Mouse (Mus musculus) hindbrain, embryonic 15.5 days (tissue): Measurements from ENCODE around the gene Tmem53. TPM values are rescaled to one million over a fixed set of nuclear protein-coding genes. Genes with fewer than 3 reads are reported as not detected.

Source experiments
- ATAC-seq: fragments of 200-750 bp; cut with Nextera tagmentation; 2 replicates; pipeline ENCODE4 v1.8.0; 2017; ENCODE audit warnings: low read depth, moderate number of reproducible peaks, moderate TSS enrichment; ENCODE audit not compliant: low FRiP score
- H3K27ac ChIP-seq: fragments of 300-500 bp; sonication (generic); replicated peaks from 2 replicates; pipeline ENCODE4 v1.5.1; 2015; ENCODE audit warnings: mild to moderate bottlenecking, inconsistent platforms
- H3K27me3 ChIP-seq: fragments of 300-500 bp; sonication (generic); 2 replicates; pipeline ENCODE4 v1.6.1; 2015; ENCODE audit warnings: control low read depth, inconsistent platforms
- H3K36me3 ChIP-seq: fragments of 300-500 bp; sonication (generic); 2 replicates; pipeline ENCODE4 v1.6.1; 2015; ENCODE audit warnings: control low read depth, inconsistent platforms
- H3K4me1 ChIP-seq: fragments of 300-500 bp; sonication (generic); replicated peaks from 2 replicates; pipeline ENCODE4 v1.6.1; 2015; ENCODE audit warnings: control low read depth, inconsistent platforms
- H3K4me2 ChIP-seq: fragments of 300-500 bp; sonication (generic); 2 replicates; pipeline ENCODE4 v1.6.1; 2015; ENCODE audit warnings: moderate library complexity, mild to moderate bottlenecking, inconsistent platforms
- H3K4me3 ChIP-seq: fragments of 300-500 bp; sonication (generic); 2 replicates; pipeline ENCODE4 v1.5.1; 2015; ENCODE audit warnings: mild to moderate bottlenecking, inconsistent platforms
- H3K9ac ChIP-seq: fragments of 300-500 bp; sonication (generic); 2 replicates; pipeline ENCODE4 v1.6.1; 2015; ENCODE audit warnings: inconsistent platforms
- H3K9me3 ChIP-seq: fragments of 300-500 bp; sonication (generic); 2 replicates; pipeline ENCODE4 v1.6.1; 2016; ENCODE audit warnings: control low read depth, inconsistent platforms
- WGBS: fragments of 180-500 bp; shearing (Covaris S2); methylation state at CpG from one replicate; pipeline ENCODE4 v1.1.7; 2015; 5-methylcytosine and 5-hydroxymethylcytosine counted together
- polyA plus RNA-seq: library from polyadenylated mRNA; unstranded; fragments of >200 nt; fragmentation: Nextera tagmentation; extraction: Ambion mirVana; gene quantifications from 2 replicates; pipeline ENCODE4 v1.2.1, GENCODE M21; 2015

Tmem53 gene
- polyA plus RNA-seq, result 9.1 and 9.6 TPM in 2 replicates

DNA sequence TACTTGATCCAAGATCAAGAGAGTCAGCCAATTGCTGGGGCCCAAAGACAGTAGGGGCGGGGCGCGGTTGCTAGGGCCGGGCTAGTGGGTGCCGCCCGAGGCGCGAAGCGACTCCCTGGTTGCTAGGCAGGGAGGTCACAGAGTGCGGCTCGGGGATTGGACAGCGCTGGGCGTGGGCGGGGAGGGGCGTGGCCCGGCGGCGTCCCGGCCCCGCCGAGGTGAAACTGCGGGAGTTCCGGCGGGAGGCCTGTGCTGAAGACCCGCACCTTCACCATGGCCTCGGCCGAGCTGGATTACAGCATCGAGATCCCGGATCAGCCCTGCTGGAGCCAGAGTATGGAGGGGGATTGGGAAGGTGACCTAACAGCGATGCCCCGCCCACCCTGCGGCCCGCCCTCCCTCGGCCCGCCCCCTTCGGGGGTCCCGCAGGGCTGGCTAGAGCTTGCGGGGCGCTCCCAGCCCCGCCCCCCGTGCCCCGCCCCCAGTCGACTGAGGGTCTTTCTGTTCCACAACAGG, at the start of gene Tmem53, which contains the start of gene Armh1:
Gene Tmem53, plus strand, starts transcription at position 151 of the 516 bp plus-strand sequence.
Gene Armh1, minus strand, starts transcription at position 325 of the 516 bp plus-strand sequence.
- Histone ChIP-seq H3K9ac (peak within 1 kb of the TSS; percentile 62), H3K27ac (peak within 1 kb of the TSS; percentile 83), H3K36me3 (no peaks in the 10 kb centered on the region), H3K4me1 (peaks cover 16% of the 10 kb centered on the region), H3K4me2 (peak within 1 kb of the TSS; percentile 73), H3K27me3 (no peaks in the 10 kb centered on the region), H3K9me3 (no peaks in the 10 kb centered on the region), H3K4me3 (peak within 1 kb of the TSS; percentile 65)
- WGBS, result 0% methylated on average over 43 of the region's 43 CpGs
- ATAC-seq, result peak; percentile 96

DNA sequence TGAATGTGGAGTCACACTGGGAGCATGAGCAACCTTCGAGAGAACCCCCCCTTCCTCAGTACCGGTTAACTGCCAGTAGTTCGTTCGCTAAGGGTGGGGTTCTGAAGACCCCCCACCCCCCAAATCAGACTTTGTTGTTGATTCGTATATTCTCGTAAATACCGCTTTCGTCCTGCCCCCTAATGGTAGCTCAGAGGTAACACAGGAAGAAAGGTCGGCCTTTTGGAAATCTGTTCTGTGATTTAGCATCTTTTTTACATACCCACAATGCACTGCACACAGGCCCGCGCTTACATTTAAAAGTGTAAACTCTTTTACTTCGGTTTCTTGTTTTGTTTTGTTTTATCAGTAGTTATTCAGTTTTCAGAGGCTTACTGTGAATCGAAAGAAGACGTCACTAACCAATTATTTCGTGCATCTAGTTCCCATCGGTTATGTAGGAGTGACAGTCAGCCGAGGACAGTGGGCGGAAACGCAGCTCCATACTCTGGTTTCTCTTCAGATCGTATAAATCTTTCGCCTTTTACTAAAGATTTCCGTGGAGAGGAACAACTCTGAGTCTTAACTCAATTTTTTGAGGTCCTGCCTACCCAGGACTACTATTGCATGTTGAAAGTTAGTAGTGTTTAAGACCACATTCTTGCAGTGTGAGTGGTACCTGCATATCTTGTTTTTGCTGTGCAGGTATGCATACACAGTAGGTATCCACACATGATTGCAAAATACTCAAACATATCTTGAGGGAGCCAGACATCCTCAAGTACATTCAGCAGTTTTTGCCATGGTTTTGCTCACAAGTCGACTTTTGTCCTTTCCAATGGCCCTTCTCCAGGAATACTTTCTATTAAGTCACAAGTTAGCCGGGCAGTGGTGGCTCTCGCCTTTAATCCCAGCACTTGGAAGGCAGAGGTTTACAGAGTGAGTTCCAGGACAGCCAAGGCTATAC, 49.4 kb upstream of the Tmem53 start:
- H3K9ac ChIP-seq, result peak overlapping the region; percentile 38
- H3K27ac ChIP-seq, result peak overlapping the region; percentile 53
- peak overlapping the region; percentile 59 for H3K4me2 ChIP-seq
- 2% methylated on average over 25 of the region's 25 CpGs for WGBS
- peak; percentile 65 for ATAC-seq
- H3K4me3 ChIP-seq, result peak overlapping the region; percentile 31
- peaks cover 6% of the 10 kb centered on the region for H3K4me1 ChIP-seq
- no peaks in the 10 kb centered on the region for H3K9me3 ChIP-seq
- no peaks in the 10 kb centered on the region for H3K36me3 ChIP-seq
- H3K27me3 ChIP-seq, result no peaks in the 10 kb centered on the region

DNA sequence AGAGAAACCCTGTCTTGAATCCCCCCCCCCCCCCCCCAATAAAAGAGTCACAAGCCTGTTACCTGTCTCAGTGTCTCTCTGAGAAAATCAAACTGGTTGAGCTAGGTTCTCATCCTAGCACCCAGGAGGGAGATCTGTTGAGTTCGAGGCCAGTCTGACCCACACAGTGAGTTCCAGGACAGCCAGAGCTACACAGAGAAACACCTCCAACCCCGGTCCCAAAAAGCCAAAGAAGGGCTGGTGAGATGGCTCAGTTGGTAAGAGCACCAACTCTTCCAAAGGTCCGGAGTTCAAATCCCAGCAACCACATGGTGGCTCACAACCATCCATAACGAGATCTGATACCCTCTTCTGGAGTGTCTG, 48.8 kb upstream of the Tmem53 start:
- Histone ChIP-seq H3K9ac (no peak overlapping the region), H3K36me3 (no peaks in the 10 kb centered on the region), H3K4me3 (no peak overlapping the region), H3K27ac (no peak overlapping the region), H3K4me2 (peak overlapping the region; percentile 59; the same call in 1 of the 2 replicates), H3K9me3 (no peaks in the 10 kb centered on the region), H3K4me1 (peaks cover 6% of the 10 kb centered on the region), H3K27me3 (no peaks in the 10 kb centered on the region)
- WGBS, result 72% methylated on average over 4 of the region's 4 CpGs
- no peak for ATAC-seq

DNA sequence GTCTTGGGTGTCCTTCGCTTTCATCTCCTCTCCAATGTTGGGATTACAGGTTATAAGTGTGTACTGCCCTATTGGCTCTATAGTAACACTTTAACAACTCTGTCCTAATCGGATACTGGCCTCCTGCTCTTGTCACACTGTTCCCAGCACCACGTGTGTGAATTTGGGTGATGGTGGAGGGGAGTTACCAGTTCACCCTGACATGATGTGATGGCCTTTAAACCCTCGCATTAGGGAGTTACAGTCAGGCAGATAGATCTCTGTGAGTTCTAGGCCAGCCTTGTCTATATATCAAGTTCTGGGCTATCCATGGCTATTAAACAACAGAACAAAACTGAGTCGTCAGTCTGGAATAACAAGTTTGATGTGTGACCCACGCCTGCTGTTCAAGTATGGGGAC, 42.2 kb upstream of the Tmem53 start:
- H3K27ac ChIP-seq, result no peak overlapping the region
- no peak overlapping the region for H3K9ac ChIP-seq
- H3K4me3 ChIP-seq, result no peak overlapping the region
- ATAC-seq, result no peak
- no peaks in the 10 kb centered on the region for H3K9me3 ChIP-seq
- H3K4me2 ChIP-seq, result no peak overlapping the region
- H3K36me3 ChIP-seq, result no peaks in the 10 kb centered on the region
- WGBS, result 82% methylated on average over 6 of the region's 6 CpGs
- H3K27me3 ChIP-seq, result no peaks in the 10 kb centered on the region
- H3K4me1 ChIP-seq, result no peaks in the 10 kb centered on the region

GRCm38 (mm10) chr4:117210147-117211074, 41.3 kb upstream of the Tmem53 start:
- Histone ChIP-seq H3K36me3 (no peaks in the 10 kb centered on the region), H3K27ac (no peak overlapping the region), H3K27me3 (no peaks in the 10 kb centered on the region), H3K9me3 (no peaks in the 10 kb centered on the region), H3K4me3 (no peak overlapping the region), H3K9ac (no peak overlapping the region), H3K4me2 (peak overlapping the region; percentile 32), H3K4me1 (no peaks in the 10 kb centered on the region)
- ATAC-seq, result no peak
- WGBS, result 2% methylated on average over 20 of the region's 20 CpGs

- 85% methylated on average over 6 of the region's 6 CpGs for WGBS
- ATAC-seq, result no peak
Observed at GRCm38 (mm10) chr4:117214250-117214649, 37.5 kb upstream of the Tmem53 start.

GRCm38 (mm10) chr4:117217029-117217428, 34.7 kb upstream of the Tmem53 start:
- Histone ChIP-seq H3K9me3 (no peaks in the 10 kb centered on the region), H3K4me1 (no peaks in the 10 kb centered on the region), H3K27ac (no peak overlapping the region), H3K27me3 (no peaks in the 10 kb centered on the region), H3K36me3 (no peaks in the 10 kb centered on the region), H3K9ac (no peak overlapping the region), H3K4me2 (no peak overlapping the region), H3K4me3 (no peak overlapping the region)
- 78% methylated on average over 5 of the region's 5 CpGs for WGBS
- ATAC-seq, result no peak

More at GRCm38 (mm10) chr4:117214250-117214649, 37.5 kb upstream of the Tmem53 start:
- Histone ChIP-seq H3K27me3 (no peaks in the 10 kb centered on the region), H3K4me1 (no peaks in the 10 kb centered on the region), H3K36me3 (no peaks in the 10 kb centered on the region), H3K9ac (no peak overlapping the region), H3K4me2 (no peak overlapping the region), H3K4me3 (no peak overlapping the region), H3K9me3 (no peaks in the 10 kb centered on the region), H3K27ac (no peak overlapping the region)

DNA sequence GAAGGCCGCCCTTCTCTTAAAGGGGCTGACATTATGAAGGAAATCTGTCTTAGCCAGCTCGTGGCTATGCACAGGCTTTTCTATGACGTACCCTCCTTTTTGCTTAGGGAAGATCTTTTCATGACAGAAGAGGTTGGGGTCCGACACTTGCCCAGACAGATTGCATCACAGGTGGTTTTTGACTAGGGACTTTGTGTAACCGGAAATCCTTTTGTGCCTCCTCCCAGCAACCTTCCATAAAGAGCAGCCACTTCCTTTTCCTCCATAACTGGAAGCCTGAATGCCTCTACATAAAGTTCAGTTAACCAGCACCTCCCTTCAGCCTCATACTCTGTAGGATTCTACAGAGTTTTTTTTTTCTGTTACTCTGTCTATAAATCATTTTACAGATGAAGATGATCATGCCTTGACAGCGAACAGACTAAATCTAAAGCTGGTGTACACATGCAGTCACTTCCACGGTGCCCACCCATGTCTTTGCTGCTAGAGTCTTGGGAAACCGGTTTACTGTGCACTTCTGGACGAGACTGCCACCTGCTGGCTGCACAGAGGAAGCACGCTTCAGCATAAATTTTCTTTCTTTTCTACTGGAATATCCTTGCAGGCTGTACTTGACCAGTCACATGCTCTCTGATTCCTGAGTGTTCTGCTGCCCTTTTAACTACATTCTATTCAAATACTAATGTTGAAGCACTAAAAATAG, 33.1 kb upstream of the Tmem53 start:
- Histone ChIP-seq H3K4me2 (no peak overlapping the region), H3K27ac (no peak overlapping the region), H3K4me3 (no peak overlapping the region), H3K27me3 (no peaks in the 10 kb centered on the region), H3K36me3 (no peaks in the 10 kb centered on the region), H3K9me3 (no peaks in the 10 kb centered on the region), H3K4me1 (no peaks in the 10 kb centered on the region), H3K9ac (no peak overlapping the region)
- ATAC-seq, result peak; percentile 63; the same call in 1 of the 2 replicates
- WGBS, result 40% methylated on average over 10 of the region's 10 CpGs

- 79% methylated on average over 9 of the region's 9 CpGs for whole genome bisulfite sequencing
- Histone ChIP-seq H3K4me3 (no peak overlapping the region), H3K36me3 (no peaks in the 10 kb centered on the region), H3K27ac (no peak overlapping the region), H3K27me3 (no peaks in the 10 kb centered on the region), H3K9ac (no peak overlapping the region), H3K9me3 (no peaks in the 10 kb centered on the region), H3K4me1 (no peaks in the 10 kb centered on the region), H3K4me2 (no peak overlapping the region)
- ATAC-seq, result no peak
Observed at GRCm38 (mm10) chr4:117220741-117221515, 30.8 kb upstream of the Tmem53 start.

DNA sequence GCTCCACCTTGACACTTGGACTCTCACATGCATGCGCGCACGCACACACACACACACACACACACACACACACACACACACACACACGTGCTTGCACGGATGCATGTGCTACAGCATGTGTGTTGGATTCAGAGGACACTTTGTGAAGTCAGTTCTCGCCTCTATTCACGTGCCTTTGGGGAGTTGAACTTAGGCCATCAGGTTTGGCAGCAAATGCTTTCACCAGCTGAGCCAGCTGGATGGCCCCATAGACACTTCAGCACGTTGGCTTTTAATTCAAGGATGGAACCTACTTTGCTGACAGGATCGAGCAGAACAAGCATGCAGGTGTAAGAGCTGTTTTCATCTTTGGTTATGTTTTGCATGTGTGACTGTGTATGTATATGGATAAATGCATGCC, 29.9 kb upstream of the Tmem53 start:
- Histone ChIP-seq H3K4me3 (no peak overlapping the region), H3K9ac (no peak overlapping the region), H3K9me3 (no peaks in the 10 kb centered on the region), H3K36me3 (no peaks in the 10 kb centered on the region), H3K4me1 (no peaks in the 10 kb centered on the region), H3K27me3 (no peaks in the 10 kb centered on the region), H3K4me2 (no peak overlapping the region), H3K27ac (no peak overlapping the region)
- no peak for ATAC-seq
- 83% methylated on average over 9 of the region's 9 CpGs for WGBS

GRCm38 (mm10) chr4:117223001-117223400, 28.8 kb upstream of the Tmem53 start:
- no peak overlapping the region for H3K27ac ChIP-seq
- no peaks in the 10 kb centered on the region for H3K36me3 ChIP-seq
- 39% methylated on average over 5 of the region's 5 CpGs for WGBS
- no peaks in the 10 kb centered on the region for H3K9me3 ChIP-seq
- no peak for ATAC-seq
- no peak overlapping the region for H3K4me3 ChIP-seq
- H3K4me2 ChIP-seq, result no peak overlapping the region
- no peaks in the 10 kb centered on the region for H3K27me3 ChIP-seq
- H3K4me1 ChIP-seq, result no peaks in the 10 kb centered on the region
- no peak overlapping the region for H3K9ac ChIP-seq
